Mouse (Mus musculus) cerebellum, postnatal 25 days (tissue): ENCODE measurements around the gene Cnot1.
"Not testable (repeated sequence)": the region's sequence is repeated elsewhere in the genome, so short reads cannot be mapped to it uniquely, and the experiment has no call there.

Experiments
- DNase-seq, 2 experiments: peaks; one replicate each; pipeline ENCODE4 v3.0.0; 2021; ENCODE audit warnings: mixed read lengths in 2 of 2

Cnot1 gene

DNA sequence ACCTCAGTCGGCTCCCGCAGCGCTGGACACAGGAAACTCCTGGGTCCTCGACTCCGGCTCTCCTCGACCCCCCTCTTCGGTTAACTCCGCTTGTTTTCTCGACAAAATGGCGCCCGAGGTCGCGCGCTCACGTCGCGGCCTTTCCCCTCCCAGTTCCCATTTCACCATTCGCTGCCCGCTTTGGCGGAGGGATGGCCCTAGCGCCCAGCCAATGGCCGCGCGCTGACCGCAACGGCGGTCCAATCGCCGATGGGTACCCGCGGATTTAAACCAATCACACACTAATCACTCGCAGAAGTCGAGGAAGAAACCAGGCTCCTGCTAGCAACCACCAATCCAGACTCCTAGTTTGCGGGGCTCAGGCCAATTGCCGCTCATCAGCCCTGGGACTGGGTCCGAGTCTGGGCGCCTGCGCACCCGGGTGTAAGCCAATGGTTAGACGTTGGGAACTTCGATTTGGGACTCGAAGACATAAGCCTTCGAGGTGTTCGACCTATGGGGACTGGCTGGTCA lies at the start of gene Cnot1:
Gene Cnot1, minus strand, starts transcription at position 134 of the 513 bp plus-strand sequence.
- DNase-seq, result peak; percentile 96 to 97

- DNase-seq, result no peak
Measured at GRCm38 (mm10) chr8:95854174-95854573, 46.9 kb upstream of the Cnot1 start.

DNA sequence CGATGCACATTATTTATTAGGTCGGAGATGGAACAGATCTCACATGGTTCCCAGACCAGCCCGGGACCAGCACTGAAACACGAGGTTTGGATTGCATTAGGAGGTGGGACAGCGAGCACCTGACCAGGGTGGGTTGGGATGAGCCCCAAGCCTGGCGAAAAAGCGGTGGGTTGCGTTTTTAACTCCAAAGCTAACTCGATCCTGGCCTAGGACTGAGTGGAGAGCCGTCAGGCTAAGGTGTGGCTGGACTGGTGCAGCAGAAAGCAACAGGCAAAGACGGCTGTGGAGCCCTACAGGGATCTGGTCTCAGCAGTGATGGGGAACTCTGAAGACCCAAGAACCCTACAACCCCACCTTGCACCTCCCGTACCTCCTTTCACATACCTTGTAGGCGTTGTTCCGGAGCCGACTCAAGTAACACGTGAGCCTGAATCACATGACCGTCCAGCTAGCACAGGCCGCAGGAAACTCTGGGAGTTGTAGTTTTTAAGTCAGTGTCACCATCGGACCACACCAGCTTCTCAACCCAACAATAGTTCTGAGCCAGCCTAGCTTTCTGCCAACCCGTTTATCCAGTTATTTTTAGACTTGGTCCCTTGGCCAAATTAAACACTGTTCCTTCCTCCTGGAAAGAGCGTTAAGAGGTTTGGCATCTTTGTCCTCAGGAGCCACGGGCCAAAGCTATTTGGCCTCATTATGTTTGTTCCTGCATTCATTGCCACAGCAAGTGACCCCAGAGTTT lies 46.0 kb upstream of the Cnot1 start, which contains the start of gene Slc38a7:
Gene Slc38a7, minus strand, starts transcription at position 438 of the 742 bp plus-strand sequence.
- peak; percentile 72 to 78 for DNase-seq

DNA sequence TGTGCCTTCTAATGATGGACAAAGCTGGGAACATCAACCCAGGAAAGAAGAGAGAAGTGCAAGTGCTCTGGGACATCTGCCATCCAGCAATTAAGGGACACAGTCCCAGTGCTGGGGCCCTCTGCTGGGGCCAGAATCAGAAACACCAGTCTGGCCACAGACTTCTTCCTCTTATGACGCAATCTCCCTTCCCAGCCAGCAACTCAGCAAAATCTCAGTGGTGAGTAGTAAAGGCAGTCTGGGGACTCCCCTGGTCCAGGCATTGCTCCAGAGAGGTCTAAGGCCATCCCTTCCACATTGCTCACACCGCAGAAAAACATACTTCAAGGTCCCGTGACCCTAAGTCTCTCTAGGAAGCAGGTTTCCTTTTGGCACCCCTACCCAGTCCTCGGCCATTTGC lies 45.0 kb upstream of the Cnot1 start:
- no peak for DNase-seq

DNA sequence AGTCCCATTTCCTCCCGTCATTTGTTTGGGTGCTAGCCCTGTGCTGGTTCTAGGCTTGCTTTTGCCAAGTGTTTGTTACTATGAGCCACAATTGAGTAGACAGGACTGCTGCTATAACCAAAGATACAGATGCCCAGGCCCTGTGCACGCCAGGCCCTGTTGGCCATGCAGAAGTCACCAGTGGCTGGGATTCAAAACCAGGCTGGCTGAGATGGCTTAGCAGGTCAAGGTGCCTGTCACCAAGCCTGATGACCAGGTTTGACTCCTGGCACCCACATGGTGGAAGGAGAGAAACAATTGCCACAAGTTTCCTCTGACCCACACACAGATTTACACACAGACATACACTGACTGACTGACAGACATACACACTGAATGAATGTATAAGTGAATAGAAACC lies 43.1 kb upstream of the Cnot1 start:
- no peak for DNase-seq

GRCm38 (mm10) chr8:95848734-95849464 lies 41.6 kb upstream of the Cnot1 start:
- DNase-seq, result no peak

GRCm38 (mm10) chr8:95848061-95848551 lies 40.8 kb upstream of the Cnot1 start:
- DNase-seq, result peak in 1 of 2 experiments; percentile 28

DNA sequence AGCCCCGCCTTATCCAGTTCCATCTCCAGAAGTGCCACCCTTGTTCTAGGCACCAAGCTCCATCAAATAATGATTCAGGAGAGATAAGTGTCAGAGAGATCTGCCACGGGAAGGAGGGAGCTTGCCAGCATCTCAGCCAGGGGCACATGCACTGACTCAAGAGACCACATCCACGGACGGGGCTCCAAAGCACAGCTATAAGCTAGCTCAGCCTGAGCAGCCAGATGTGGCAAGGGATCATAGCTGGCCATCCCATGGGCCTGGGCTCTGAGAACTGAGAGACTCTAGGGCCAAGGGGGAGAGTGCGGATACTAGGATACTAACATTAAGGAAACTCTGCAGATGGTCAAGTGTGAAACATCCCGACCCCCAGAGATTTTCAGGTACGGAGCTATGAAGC lies 37.8 kb upstream of the Cnot1 start:
- DNase-seq, result no peak

DNA sequence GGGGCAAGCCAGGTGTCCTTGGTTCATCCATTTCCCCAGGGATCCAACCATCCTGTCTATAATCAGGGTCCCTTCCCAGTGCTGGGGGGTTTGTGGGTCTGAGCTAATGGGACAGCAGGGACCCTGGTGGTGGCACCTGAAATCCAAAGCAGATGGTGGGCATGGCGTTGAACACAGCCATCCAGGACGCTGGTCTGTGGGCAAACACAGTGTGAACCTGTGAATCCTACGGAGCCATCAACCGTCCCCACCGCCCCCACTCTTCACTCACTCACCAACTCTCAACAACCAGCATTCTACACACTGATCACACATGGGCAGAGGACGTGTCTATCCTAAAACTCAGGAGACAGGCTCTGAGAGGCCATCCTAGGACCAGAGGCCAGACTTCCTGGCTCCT lies 36.7 kb upstream of the Cnot1 start:
- DNase-seq, result no peak

DNA sequence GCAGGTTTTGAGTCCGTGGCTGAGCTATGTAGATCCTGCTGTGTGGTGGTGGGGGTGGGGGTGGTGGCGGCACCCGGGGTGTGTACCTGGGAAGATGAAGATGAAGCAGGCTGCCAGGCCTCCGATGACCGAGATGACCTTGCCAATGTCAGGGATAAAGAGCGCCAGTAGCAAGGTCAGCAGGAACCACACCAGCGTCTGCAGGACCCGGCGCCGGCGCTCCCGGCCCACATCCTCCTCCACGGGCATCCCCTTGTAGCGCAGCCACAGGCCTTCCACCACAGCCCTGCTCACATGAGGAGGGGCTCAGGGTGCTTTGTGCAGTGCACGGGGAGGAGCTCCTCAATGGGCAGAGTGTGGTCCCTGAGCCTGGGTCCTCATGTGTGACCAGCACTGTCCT lies 34.2 kb upstream of the Cnot1 start:
- no peak for DNase-seq

GRCm38 (mm10) chr8:95839289-95839688 lies 32.0 kb upstream of the Cnot1 start:
- no peak for DNase-seq

- no peak for DNase-seq
Measured at GRCm38 (mm10) chr8:95837266-95837665, 30.0 kb upstream of the Cnot1 start.

- no peak for DNase-seq
Measured at GRCm38 (mm10) chr8:95835891-95836290, 28.6 kb upstream of the Cnot1 start.

GRCm38 (mm10) chr8:95833435-95833984 lies 26.2 kb upstream of the Cnot1 start:
- DNase-seq, result no peak

DNA sequence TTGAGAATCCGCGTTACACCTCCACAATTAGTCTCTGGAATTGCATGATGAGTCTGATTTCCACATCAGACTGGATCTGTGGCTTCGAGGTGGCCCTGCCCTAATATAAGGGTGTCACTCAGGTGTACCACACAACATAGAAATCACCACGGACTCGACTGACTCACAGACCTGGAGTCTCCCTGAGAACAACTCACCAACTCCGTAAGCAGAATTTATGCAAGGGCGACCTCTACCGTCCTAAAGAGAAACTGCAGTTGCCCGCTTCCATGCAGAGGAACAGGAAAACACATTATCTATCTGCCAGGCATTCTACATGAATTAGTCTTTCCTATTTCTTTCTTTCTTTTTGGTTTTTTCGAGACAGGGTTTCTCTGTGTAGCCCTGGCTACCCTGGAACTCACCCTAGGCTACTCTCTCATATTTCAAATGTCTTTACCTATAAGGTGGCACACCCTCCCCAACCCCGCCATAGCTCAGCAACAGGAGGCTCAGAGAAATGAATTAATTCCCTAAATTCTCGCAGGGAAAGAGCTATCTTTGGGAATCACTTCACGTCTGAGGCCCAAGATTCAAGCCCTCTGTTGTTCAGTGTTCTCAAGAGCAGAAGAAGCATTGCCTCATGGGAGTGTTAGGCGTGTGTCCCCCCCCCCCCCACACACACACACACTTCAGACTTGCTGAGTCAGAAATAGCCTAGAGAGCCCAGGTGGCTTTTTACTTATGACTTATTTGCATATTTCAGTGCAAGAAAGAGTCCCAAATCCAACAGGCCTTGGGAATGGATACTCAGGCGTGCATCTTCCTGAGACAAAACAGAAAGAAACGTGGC lies 25.6 kb upstream of the Cnot1 start:
- peak; percentile 88 to 90 for DNase-seq

GRCm38 (mm10) chr8:95830144-95830543 lies 22.9 kb upstream of the Cnot1 start:
- no peak for DNase-seq

- DNase-seq, result not testable (repeated sequence)
Measured at GRCm38 (mm10) chr8:95825162-95825561, 17.9 kb upstream of the Cnot1 start, which contains the start of gene Sap18b. TSS of gene Sap18b (plus strand) at chr8:95825346.

DNA sequence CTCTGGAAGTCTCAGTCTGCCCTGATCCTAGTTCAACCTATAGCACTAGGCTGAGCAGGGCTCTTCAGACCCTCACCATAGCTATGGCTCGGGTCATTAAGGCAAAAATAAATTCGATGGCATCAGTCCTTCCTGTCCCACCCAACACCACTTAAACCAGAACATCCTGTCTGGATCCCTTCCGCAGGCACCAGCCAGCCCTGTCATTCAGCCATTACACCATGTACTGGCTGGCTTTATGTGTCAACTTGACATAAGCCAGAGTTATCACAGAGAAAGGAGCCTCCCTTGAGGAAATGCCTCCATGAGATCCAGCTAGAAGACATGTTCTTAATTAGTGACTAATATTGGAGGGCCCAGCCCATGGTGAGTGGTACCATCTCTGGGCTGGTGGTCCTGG lies 15.4 kb upstream of the Cnot1 start:
- DNase-seq, result no peak

- DNase-seq, result no peak
Measured at GRCm38 (mm10) chr8:95822096-95822495, 14.8 kb upstream of the Cnot1 start.

DNA sequence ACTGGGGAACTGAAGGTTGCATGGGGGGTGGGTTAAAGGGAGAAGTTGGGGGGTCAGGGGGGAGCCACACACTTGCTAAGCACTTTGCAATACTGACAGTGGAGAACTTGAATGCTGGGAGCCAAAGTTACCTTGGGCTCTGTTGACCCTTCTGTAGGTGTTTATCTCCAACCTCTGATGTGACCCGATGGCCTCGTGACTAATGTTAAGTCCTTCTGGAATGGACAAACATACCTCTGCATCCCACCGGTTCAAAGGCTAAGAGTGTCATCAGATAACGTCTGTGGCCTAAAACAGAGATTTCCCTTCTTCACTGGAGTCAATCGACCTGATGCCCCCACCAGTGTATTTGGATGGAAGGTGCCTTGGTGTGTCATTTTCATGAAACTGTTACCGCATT lies 14.0 kb upstream of the Cnot1 start:
- DNase-seq, result no peak

GRCm38 (mm10) chr8:95818211-95818610 lies 10.9 kb upstream of the Cnot1 start:
- no peak for DNase-seq

- no peak for DNase-seq
Measured at GRCm38 (mm10) chr8:95817597-95817996, 10.3 kb upstream of the Cnot1 start.
